Mouse (Mus musculus) fibroblast of lung, adult 2 months (primary cell): ENCODE data around the gene Glp2r.

Experiments used
- DNase-seq: peaks from one replicate; pipeline ENCODE4 v3.0.0-alpha.2; 2011; ENCODE audit warnings: low read depth

Glp2r gene

DNA sequence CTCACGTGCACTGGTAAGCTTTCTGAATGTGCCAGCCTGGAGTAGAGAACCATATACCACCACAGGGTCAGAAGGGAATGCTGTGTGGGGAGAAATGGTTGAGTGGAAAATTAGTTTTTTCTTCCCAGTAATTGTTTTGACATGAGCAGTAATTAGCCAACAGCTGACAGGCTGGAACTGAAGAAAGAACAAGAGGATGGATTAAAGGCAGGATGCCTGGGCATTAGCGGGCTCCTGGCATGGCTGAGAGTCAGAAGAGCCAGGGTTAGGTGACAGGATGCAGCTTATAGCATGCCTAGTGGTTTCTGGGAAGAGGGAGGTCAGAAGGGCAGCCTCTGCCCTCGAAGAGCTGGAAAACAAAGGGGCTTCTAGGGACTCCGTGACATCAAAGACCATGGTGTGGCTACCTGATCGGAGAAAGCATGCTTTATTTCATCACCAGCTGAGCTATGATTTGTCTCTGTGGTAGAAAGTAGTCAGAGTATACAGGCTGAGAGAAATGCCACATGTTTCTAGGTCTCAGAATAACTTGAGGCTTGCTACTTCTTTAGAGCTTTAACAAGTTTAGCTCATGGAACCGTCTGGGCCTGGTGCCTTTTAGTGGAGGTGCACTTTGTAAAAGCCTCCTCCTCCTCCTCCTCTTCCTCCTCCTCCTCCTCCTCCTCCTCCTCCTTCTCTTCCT lies 133.9 kb downstream of the Glp2r start:
- no peak for DNase-seq

DNA sequence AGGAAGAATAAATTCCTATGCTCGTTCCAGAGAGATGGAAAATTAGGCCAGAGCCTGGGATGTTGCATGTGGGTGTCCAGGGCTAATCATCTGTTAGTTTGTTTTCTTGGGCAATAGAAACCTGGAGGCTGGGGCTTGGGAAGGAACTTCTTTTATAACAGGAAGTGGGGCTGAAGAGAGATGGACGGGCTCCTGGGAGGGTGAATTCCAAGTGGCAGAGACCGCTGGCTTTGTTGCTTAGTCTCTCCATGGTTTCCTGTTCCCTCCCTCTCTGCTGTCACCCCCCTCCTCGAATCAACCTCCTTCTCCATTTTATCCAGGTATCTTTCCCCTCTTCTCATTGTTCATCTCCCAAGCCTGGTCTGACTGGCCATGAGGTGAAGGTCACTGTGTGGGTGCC lies 134.8 kb downstream of the Glp2r start:
- DNase-seq: no peak

DNA sequence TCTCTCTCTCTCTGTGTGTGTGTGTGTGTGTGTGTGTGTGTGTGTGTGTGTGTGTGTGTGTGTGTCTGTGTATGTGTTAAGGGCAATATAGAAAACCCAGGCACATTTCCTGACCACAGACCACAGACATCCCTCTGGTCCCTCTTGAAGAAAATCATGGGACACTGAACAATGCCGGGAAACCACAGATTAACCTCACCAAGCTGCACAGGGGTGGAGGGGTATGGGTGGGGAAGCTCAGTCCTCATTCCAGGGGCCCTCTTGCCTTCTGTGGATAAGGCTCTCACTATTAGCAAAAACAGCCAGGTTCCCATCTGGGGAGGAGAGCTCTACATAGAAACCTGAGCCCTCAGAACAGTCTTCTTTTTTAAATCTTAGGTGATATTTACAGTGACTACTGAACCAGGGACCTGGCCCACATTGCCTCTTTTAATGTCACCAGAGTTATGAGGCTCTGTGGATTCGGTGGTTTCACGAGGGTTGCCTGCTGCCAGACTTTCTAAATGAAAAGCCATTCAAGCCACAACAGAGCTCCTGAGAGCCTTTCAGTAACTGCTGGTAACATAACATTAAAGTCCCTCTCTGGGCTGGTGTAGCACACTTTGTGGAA lies 137.2 kb downstream of the Glp2r start:
- DNase-seq: no peak

DNA sequence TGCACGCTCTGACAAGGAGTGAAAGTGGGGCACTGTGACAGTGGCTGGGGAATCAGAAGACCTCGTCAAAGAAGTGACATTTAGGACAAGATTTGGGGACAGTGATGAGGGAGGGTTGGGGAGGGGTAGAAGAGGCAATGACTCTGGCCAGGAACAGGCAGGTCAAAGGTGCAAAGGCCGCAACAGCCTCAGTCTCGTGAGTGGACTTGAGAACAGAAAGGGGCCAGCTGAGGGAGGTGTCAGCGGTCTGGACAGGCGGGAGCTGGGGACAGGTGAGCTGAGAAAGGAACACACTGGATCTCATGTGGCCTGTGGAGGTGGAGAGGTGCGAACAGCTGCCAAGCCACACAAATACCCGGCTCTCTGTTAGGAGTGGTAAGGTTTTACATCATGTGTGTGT lies 138.0 kb downstream of the Glp2r start:
- DNase-seq: no peak

DNA sequence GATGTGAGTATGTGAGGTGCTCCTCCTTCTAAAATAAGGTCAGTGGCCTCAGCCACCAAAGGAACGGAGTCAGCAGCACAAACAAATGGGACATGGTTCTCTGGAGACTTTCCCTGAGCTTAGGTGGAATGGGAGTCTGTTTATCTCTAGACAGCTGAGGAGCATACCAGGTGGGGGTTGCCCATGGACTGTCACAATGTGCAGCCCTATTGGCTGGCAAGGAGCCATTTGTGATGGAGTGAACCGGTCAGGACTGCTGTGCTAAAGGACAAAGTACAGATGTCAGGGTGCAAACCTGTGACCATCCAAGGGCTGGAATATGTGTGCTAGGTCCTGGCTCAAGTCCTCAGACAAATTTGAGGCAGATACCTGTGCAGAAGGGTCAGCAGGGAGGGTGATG lies 142.4 kb downstream of the Glp2r start:
- DNase-seq: no peak

DNA sequence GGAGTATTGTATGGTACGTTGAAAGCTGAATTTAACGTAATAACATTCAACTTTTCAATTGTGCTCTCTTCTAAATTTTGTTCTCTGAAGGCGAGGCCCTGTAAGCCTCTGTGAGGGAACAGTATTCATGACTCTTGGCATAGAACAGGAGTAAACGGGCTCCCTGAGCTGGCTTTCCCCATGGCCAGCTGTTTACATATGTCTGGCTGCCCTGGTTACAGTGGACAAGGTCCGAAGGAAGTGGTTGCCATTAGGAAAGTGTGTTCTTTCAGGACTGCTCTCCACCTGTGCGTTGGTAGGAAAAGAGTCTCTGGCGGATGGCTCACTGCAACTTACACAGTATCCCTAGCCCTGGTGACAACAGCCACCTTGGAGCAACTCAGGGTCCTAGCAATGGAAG lies 143.8 kb downstream of the Glp2r start:
- no peak for DNase-seq

DNA sequence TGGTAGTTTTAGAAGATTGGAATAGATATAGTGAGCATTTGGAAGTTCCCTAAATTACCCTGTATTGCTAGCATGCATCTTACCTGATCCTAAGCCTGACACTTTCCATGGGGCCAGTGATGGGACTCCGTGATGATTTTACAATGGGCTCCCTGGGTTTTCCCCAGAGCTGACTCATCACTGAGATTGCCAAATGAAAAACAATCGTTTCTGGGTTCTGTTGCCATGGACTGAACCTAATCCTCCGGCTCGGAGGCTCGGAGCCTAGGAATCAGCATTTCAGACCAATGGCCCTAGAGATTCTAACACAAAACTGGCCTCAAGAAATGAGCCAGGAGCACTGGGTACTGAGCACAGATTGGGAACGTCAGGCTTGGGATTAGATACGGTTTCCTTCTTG lies 148.6 kb downstream of the Glp2r start:
- DNase-seq: no peak

DNA sequence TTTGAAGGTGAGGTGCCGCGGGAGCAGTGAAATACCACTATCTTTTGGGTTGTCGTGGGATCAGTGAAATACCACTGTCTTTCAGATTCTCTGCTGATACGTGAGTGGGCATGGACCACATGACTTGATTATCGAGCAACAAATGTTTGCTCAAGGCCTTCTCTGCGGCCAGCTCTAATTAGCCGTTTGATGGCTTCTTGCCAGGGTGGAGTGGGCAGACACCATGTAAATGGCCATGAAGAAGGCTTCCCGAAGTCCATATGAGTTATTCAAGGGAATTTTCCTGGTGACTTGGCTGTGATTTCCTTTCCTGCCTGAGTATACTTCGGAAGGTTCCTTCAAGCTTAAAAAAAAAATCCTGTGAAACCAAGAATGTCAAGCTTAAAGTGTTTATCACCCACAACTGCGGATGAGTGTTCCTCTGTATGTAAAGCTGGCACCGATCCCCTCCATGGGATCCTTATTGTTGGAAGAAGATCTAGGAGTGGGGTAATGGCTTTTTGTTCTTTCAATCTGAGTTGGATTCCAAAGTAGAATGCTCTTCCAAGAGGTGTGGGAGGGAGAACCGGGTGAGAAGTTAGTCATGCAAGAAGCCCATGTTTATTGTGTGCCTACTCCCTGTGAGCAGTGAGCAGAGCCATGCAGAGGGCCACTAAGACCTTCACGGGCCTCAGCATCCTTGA lies 154.3 kb downstream of the Glp2r start:
- DNase-seq: no peak

DNA sequence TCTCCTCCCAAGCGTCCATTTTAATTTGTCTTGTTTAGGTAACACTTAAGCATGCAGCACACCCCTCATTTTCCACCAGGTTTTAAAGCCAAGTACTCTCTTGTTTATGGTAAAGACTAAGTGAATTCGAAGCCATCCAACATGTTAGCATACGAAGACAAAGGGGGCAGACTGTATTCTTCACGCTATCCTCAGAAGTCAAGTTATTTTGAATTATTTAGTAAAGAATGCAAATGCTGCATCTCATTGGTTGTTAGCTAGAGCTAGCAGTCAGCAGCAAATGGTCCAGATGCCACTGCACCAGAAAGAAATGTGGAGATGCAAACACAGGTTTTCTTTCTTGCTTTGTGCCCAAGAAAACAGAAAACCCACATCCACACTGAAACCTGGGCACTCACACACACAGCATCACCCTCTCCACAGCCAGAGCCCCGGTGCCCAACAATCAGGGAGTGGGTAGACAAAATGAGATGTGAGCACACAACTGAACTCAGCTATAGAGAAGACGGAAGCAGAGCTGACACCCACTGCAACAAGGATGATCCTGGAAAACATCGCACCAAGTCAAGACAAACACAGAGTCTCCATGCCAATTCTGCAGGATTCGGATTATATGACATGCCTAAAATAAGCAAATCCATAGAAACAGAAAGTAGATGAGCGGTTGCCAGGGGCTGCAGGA lies 158.7 kb downstream of the Glp2r start:
- DNase-seq: no peak
